Mouse (Mus musculus) ES-E14 (cell line): ENCODE results near the gene Vapa. TPM values are rescaled to one million over a fixed set of nuclear protein-coding genes. Genes with fewer than 3 reads are reported as not detected.
"Not testable (repeated sequence)": the region's sequence is repeated elsewhere in the genome, so short reads cannot be mapped to it uniquely, and the experiment has no call there.

ENCODE experiments used
- DNase-seq: peaks from one replicate; pipeline ENCODE4 v3.0.0-alpha.2; 2013; ENCODE audit warnings: low read depth, low spot score
- H3K27ac ChIP-seq: 2 replicates; pipeline ENCODE4 v1.5.1; 2012; ENCODE audit warnings: low read depth, mild to moderate bottlenecking, low read length, moderate library complexity, mixed read lengths; ENCODE audit not compliant: poor library complexity, insufficient read depth, severe bottlenecking
- H3K36me3 ChIP-seq: 2 replicates; pipeline ENCODE4 v1.6.1; 2012; ENCODE audit warnings: mild to moderate bottlenecking, low read length, moderate library complexity, mixed read lengths; ENCODE audit not compliant: control insufficient read depth, poor library complexity, insufficient read depth, severe bottlenecking
- H3K4me1 ChIP-seq, 2 experiments: fragments of 150-350 bp in 1 of 2; sonication (generic) in 1 of 2; 2 replicates each; pipeline ENCODE4 v1.6.1; 2012; ENCODE audit warnings: low read length in 2 of 2, mild to moderate bottlenecking in 1 of 2, mixed read lengths in 1 of 2; ENCODE audit not compliant: control insufficient read depth in 2 of 2, insufficient read depth in 2 of 2, poor library complexity in 1 of 2
- H3K4me3 ChIP-seq, 2 experiments: fragments of 150-350 bp in 1 of 2; sonication (generic) in 1 of 2; 2 replicates each; pipeline ENCODE4 v1.5.1; 2012; ENCODE audit warnings: low read length in 2 of 2, low read depth in 1 of 2, mild to moderate bottlenecking in 1 of 2, mixed read lengths in 1 of 2; ENCODE audit not compliant: insufficient read depth in 1 of 2, poor library complexity in 1 of 2, severe bottlenecking in 1 of 2
- H3K9ac ChIP-seq: 2 replicates; pipeline ENCODE4 v1.6.1; 2012; ENCODE audit warnings: low read depth, mild to moderate bottlenecking, low read length, mixed read lengths; ENCODE audit not compliant: poor library complexity, insufficient read depth, severe bottlenecking
- H3K9me3 ChIP-seq: fragments of 150-350 bp; sonication (generic); 2 replicates; pipeline ENCODE4 v1.6.1; 2012; ENCODE audit warnings: low read depth, mild to moderate bottlenecking, low read length; ENCODE audit not compliant: control insufficient read depth, insufficient read depth
- CHD2 ChIP-seq: IDR thresholded peaks from 2 replicates; pipeline ENCODE4 v1.6.1; 2014; ENCODE audit warnings: mild to moderate bottlenecking, low read depth, low read length, inconsistent platforms
- HCFC1 ChIP-seq: IDR thresholded peaks from 2 replicates; pipeline ENCODE4 v1.6.1; 2012; ENCODE audit warnings: low read length, inconsistent platforms, borderline replicate concordance; ENCODE audit not compliant: insufficient read depth
- MAFK ChIP-seq: IDR thresholded peaks from 2 replicates; pipeline ENCODE4 v1.6.1; 2014; ENCODE audit warnings: mild to moderate bottlenecking, low read depth, low read length, inconsistent platforms; ENCODE audit not compliant: insufficient read depth
- ZC3H11A ChIP-seq: IDR thresholded peaks from 2 replicates; pipeline ENCODE4 v1.6.1; 2012; ENCODE audit warnings: low read depth, mild to moderate bottlenecking, inconsistent platforms, low read length, borderline replicate concordance
- ZNF384 ChIP-seq: IDR thresholded peaks from 2 replicates; pipeline ENCODE4 v1.6.1; 2012; ENCODE audit warnings: low read depth, low read length, inconsistent platforms
- in situ Hi-C, 2 experiments: fragments of 600-800 bp; cut with MboI; formaldehyde crosslinking; loops; one replicate each; pipeline ENCODE4 v1.15.1; 2025; ENCODE audit warnings: low sequenced_read_pairs in 2 of 2, inconsistent platforms in 1 of 2; ENCODE audit not compliant: unreplicated experiment in 2 of 2
- total RNA-seq: library from RNA; depleted of rRNA; stranded (reverse); fragments of 300-350 nt; gene quantifications from 2 replicates; pipeline ENCODE4 v1.2.3, GENCODE M21; 2012

Vapa gene
- total RNA-seq, 1 experiment, result 78.0 TPM

GRCm38 (mm10) chr17:65635715-65636360 is 22.5 kb upstream of the Vapa start:
- Histone ChIP-seq H3K36me3 (no peaks in the 10 kb centered on the region), H3K9me3 (no peaks in the 10 kb centered on the region), H3K4me3 (no peak overlapping the region), H3K27ac (no peak overlapping the region), H3K4me1 (peaks cover 0 to 4% of the 10 kb centered on the region in 2 experiments; a peak in 2 of 4 replicates), H3K9ac (no peak overlapping the region)
- no peak for TF ChIP-seq CHD2
- no peak for TF ChIP-seq MAFK
- TF ChIP-seq HCFC1, result no peak
- TF ChIP-seq ZNF384, result no peak
- TF ChIP-seq ZC3H11A, result no peak
- no peak for DNase-seq
- in situ Hi-C loops, result no loop called here

GRCm38 (mm10) chr17:65629943-65630342 is 16.6 kb upstream of the Vapa start:
- TF ChIP-seq ZNF384, result no peak
- no peak for TF ChIP-seq ZC3H11A
- TF ChIP-seq HCFC1, result no peak
- TF ChIP-seq CHD2, result no peak
- TF ChIP-seq MAFK, result no peak
- in situ Hi-C loops, result no loop called here
- Histone ChIP-seq H3K9me3 (no peaks in the 10 kb centered on the region), H3K27ac (no peak overlapping the region), H3K4me1 (peaks cover 0 to 3% of the 10 kb centered on the region in 2 experiments; a peak in 2 of 4 replicates), H3K36me3 (no peaks in the 10 kb centered on the region), H3K9ac (no peak overlapping the region), H3K4me3 (no peak overlapping the region)
- no peak for DNase-seq

- H3K36me3 ChIP-seq, in situ Hi-C loops, H3K4me1 ChIP-seq, H3K4me3 ChIP-seq, H3K9me3 ChIP-seq, H3K27ac ChIP-seq, H3K9ac ChIP-seq, DNase-seq: not testable (repeated sequence)
Measured at GRCm38 (mm10) chr17:65628823-65629532, 15.6 kb upstream of the Vapa start.

- TF ChIP-seq MAFK, result no peak
- TF ChIP-seq ZNF384, result no peak
- Histone ChIP-seq H3K27ac (no peak overlapping the region), H3K9me3 (no peaks in the 10 kb centered on the region), H3K36me3 (no peaks in the 10 kb centered on the region), H3K4me1 (no peaks in the 10 kb centered on the region), H3K9ac (no peak overlapping the region), H3K4me3 (no peak overlapping the region)
- in situ Hi-C loops, result no loop called here
- no peak for DNase-seq
Measured at GRCm38 (mm10) chr17:65626301-65626700, 12.9 kb upstream of the Vapa start.

GRCm38 (mm10) chr17:65625563-65625962 is 12.2 kb upstream of the Vapa start:
- no peak for DNase-seq
- TF ChIP-seq ZNF384, result no peak
- no peak for TF ChIP-seq CHD2
- TF ChIP-seq MAFK, result no peak
- no peak for TF ChIP-seq HCFC1
- no peak for TF ChIP-seq ZC3H11A
- Histone ChIP-seq H3K4me3 (no peak overlapping the region), H3K36me3 (no peaks in the 10 kb centered on the region), H3K9me3 (no peaks in the 10 kb centered on the region), H3K9ac (no peak overlapping the region), H3K27ac (no peak overlapping the region), H3K4me1 (no peaks in the 10 kb centered on the region)
- in situ Hi-C loops, result no loop called here
